Mouse (Mus musculus) heart, adult 9 months (tissue): Measurements from ENCODE around the gene Krtap28-13.

ENCODE experiments used
- DNase-seq, 2 experiments: peaks; one replicate each; pipeline ENCODE4 v3.0.0; 2022; ENCODE audit warnings: low spot score in 2 of 2

Krtap28-13 gene

GRCm38 (mm10) chr1:83060643-83061042 is at the start of gene Krtap28-13:
Gene Krtap28-13 (plus strand): TSS chr1:83060930.
- DNase-seq: no peak

- no peak for DNase-seq
Measured at GRCm38 (mm10) chr1:83014477-83014876, 46.3 kb upstream of the Krtap28-13 start.

DNA sequence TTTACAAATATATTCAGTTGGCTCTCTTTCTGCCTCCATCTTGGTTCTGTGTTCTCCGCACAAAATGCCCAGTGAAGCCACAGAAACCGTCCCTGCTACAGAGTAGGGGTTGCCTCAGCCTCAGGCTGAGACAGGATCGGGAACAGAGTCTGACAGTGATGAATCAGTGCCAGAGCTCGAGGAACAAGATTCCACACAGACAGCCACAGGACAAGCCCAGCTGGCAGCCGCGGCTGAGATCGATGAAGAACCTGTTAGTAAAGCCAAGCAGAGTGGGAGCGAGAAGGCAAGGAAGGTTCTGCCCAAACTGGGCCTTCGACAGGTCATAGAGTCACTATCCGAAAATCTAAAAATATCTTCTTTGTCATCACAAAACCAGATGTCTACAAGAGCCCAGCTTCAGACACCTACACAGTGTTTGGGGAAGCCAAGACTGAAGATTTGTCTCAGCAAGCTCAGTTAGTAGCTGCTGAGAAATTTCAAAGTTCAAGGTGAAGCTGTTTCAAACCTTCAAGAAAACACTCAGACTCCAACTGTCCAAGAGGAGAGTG is 45.3 kb upstream of the Krtap28-13 start:
- DNase-seq: no peak

- DNase-seq: no peak
Measured at GRCm38 (mm10) chr1:83016556-83016955, 44.2 kb upstream of the Krtap28-13 start.

DNA sequence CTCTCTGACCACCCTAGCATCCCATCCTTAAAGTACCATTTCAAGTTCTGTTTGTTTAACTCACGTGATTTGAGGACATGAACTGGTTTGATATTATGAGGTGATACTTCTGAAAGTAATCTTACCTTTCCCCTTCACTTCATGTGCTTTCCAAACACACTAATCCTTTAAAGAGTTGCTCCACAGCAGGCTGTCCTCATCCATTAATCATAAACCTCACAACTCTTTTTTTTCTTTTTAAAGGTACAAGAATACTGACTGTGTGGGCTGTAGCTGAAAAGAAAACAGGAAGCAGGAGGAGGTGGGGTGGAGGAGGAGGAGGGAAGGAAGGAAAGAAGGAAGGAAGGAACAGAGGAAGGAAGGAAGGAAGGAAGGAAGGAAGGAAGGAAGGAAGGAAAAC is 28.8 kb upstream of the Krtap28-13 start:
- no peak for DNase-seq

DNA sequence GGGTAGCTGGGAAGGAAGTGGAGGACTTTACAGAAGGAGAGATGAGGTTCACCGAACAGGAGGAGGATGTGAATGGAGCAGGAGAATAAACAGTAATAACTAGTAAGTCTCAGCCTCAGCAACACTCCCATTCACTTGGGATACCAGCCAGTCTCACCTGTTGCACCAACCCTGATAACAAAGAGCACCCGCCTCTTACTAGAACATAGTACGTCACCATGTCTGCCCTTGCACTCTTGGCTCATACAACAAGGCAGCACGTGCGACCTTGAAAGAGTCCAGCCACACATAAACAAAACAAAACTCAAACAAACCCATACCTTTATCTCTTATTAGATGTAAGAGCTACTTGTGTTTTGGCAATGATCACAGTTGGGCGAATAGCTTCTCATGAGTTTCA is 28.2 kb upstream of the Krtap28-13 start:
- no peak for DNase-seq

GRCm38 (mm10) chr1:83034509-83034908 is 26.2 kb upstream of the Krtap28-13 start:
- no peak for DNase-seq

DNA sequence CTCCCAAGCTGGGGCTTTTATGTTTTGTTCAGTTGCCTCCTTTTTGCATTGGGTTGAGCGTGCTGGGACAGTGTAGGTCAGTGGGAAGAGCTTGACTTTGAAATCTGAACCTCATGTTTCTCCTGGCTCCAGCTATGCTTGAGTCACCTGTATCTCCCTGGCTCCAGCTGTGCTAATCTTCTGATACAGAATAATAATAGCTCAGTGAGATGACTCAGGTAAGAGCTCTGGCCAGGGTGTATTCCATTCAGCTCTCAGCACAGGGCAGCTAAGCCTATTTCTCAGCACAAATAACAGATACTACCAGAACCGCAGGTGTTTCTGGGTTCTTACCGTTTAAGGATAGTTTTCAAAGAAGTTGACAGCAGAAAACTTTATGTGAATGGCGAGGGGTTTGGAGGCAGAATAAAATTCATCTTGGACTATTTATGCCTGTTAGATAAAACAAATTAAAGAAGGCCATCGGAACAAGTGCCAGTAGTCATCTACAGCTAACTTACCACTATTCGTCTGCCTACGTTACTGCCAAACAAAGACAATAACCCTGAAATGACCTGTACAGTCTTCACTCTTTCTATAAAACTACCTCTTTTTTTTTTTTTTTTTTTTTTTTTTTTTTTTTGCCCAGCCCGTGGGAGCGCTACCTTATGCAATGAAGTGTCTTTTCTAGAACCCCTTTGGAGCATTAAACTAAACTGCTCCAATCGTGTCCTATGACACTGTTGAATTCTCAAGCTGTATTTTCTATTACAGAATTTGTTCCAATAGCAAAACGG is 23.6 kb upstream of the Krtap28-13 start:
- no peak for DNase-seq

DNA sequence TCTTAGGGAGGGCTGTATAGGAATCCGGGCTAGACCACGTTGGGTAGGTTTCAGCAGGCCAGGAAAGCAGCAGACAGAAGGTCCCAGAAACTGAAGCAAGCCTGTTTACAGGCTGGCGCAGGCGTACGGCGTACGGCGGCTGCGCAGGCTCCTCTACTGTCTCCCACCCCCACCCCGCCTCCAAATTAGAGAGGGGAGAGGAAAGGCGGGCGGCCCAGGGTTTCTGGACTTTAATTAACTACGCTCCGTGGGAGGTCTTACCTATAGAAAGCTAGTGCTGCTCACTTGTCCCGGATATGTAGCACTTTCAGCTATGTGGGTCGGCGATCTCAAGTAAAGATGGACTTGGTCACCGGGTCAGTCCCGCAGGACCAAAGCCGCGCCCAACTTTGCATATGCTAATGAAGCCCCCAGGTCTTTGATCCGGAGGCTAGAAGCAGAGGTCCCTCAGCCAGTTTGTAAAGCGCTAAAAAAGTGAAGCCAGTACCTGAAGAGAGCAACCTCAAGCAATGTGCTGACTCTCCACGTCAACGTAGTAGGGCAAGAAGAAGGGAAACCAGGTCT is 22.5 kb upstream of the Krtap28-13 start, which contains the start of gene Slc19a3:
TSS of gene Slc19a3 (minus strand) at position 340 of the 564 bp plus-strand sequence.
- peak; percentile 5 to 7 for DNase-seq

DNA sequence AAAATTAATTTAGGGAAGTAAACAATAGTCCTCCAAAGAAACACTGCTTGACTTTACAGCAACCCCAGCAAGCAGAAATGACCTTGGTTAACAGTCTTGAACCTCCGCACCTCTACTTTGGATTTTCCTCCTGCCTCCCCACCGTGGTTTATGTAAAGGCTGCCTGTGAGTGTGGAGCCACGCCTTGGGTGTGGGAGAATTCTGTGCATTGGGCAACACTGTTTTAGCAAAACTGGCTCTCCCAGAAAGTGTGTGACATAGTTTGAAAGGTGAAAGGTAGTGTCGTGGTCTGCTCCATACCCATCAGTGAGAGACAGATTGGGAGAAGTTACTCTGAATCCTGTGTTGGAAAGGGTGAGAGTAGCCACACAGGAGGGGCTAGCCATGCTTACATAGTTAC is 21.6 kb upstream of the Krtap28-13 start:
- DNase-seq: no peak

- DNase-seq: no peak
Measured at GRCm38 (mm10) chr1:83042380-83042779, 18.4 kb upstream of the Krtap28-13 start, which contains the start of gene Krtap28-10. Gene Krtap28-10 (minus strand): TSS chr1:83042480.

DNA sequence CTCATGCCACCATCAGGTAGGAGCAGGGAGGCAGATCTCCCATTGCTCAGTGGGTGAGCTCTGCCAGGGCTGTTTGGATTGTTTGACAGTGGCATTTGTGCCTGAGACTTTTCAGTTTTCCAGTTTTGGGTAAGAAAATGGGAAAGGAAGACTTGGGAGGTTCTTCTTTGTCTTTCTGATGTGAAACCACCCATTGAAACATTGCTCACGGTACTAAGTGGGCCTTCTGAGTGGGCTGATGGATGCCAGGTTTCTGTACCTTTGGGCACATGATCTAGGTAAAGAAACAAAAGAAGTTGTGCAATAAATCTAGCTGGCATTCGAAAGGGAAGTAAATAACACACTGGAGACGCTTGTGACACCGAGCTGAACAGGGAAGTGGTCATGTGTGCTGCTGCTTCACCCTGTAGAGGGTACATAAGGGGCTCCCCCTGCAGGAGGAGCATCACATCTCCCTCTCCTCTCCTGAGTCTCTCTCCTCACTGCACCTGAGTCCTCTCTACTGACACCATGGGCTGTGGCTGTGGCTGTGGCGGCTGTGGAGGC is 15.8 kb upstream of the Krtap28-13 start, which contains the start of gene Gm47969:
TSS of gene Gm47969 (plus strand) at position 51 of the 546 bp plus-strand sequence.
- DNase-seq: no peak

DNA sequence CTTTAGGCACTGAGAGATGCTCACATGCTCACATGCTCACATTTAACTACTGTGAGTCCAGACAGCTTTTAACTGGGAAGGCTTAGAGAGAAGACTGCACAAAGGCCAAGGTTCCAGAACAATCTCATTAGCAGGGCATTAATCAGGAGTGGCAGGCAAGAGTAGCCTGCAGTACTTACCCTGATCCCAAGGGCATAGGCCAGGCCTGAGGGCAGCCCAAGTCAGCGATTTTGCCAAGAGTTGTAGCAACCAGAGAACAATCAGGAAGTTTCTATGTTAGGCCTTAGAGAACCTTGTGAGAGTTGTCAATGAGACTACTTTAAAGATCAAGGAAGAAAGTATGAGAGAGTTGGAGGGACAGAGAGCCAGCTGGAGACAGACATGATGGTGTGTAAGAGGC is 2.2 kb upstream of the Krtap28-13 start:
- no peak for DNase-seq

GRCm38 (mm10) chr1:83059278-83059677 is 1.5 kb upstream of the Krtap28-13 start, which contains the start of gene A030005K14Rik:
Gene A030005K14Rik (minus strand): TSS chr1:83059378.
- DNase-seq: no peak

DNA sequence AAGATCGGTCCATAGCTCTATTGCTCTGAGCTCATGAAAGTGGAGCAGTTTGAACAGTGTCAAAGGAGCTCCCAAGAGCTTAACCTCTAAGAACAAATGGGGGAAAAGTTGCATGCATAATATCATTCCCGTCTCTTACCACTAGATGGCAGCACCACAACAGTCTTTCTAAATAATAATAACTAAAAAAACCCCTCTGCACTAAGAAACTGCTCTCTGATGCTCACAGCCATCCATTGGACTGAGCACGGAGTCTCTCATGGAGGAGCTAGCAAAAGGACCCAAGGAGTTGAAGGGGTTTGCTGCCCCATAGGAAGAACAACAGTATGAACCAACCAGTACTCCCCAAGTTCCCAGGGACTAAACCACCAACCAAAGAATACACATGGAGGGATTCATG is 4.1 kb downstream of the Krtap28-13 start:
- DNase-seq: no peak

- no peak for DNase-seq
Measured at GRCm38 (mm10) chr1:83066577-83066976, 5.8 kb downstream of the Krtap28-13 start.

- no peak for DNase-seq
Measured at GRCm38 (mm10) chr1:83067205-83067604, 6.5 kb downstream of the Krtap28-13 start.

DNA sequence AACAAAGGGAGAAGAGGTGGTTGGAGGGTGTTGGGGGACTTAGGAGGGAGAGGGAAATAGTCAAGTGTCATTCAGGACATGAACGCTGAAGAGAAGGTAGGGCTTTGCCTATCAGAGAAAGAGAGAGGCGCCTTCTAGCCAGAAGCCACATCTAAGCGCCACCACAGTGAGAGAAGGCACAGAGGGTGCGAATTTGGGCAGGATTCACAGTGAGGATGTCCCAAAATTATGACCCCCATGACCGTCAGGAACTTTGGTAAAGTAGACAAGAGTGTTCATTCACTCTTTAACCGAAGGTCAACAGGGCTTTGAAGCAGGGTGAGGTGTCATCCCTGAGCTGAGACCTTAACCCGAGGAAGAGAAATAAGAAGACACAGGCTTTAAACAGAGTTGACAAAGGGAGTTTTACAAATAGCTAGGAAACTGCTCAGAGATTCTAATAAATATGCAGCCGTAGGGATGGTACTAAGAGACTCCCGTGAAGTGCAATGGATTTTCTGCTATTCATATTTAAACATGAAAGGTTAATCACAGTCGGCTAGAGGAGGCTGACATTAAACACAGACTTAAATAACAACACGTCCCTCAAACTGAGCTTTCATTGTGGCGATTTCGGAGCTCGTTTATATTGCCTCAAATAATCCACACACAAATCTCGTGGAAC is 14.9 kb downstream of the Krtap28-13 start:
- DNase-seq: no peak

DNA sequence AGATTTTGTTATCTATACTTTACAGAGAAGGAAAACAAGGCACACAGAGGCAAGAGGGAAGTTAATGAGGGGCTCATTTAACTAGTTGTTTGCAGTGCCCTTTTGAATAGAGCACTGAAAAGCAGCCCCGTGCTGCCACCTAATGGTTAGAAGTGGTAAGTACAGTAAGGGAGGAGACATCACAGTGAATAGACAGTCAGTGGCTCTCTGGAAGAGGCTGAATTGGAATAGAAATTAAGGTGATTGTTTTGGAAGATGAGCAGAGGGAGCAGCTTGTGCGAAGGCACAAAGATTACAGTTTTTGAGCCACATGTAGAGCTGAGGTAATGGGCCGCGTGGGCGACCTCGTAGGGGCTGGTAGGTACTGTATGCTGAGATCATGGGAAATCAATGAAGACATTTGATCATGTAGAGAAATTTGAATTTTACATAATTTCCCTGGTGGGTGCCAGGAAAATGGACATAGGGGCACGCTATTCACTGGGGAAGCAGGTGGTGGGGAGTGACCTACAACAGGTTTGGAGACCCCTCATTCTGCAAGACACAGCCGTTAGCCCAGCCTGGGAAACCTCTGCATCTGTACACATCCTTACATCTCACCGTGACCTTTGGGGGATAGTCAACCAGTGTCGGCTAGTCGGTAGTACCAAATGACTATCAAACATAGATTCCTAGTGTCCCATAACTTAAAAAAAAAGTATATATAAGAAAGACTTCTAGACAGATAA is 15.6 kb downstream of the Krtap28-13 start:
- DNase-seq: peak in 1 of 2 experiments; percentile 6

DNA sequence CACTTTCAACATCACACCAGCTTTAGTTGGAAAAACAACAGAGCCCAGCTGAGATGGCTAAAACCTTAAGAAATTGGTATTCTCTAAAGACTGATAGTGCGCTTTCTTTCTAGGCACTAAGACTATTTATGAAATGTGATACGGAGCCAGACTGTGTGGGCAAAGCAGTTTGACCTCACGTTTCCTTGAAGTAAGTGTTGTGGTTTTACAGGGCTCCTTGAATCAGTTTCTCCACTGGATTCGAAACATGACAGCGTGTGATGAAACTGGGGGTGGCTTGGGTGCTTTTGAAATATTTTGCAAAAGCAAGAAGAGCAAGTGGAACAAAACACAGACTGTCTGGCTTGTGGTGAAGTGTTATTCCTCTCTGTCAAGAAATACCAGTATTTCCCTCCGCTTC is 16.3 kb downstream of the Krtap28-13 start:
- no peak for DNase-seq

GRCm38 (mm10) chr1:83084790-83085189 is 24.1 kb downstream of the Krtap28-13 start:
- DNase-seq: no peak
